Mouse (Mus musculus): ENCODE results near the gene Ntrk3.

DNA sequence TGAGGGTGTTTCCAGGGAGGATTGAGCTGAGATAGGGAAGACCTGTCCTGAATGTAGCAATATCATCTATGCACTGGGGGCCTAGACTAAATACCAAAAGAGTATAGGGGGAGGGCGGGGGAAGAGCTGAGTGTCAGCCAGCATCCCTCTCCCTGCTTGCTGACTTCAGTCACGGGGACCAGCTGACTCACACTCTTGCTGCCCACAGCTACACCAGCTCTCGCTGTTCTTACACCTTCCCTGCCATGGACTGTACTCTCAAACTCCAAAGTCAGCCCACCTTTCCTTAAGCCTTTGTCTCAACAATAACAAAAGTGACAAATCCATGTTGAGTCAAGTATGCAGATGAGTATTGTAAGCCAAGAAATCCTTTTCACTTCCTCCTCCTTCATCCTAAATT is 136.0 kb downstream of the Ntrk3 start:
- TF ChIP-seq CTCF (IDR thresholded peaks at IDR 0.05; ENCODE audit: low read depth), result no peak
- no peak for TF ChIP-seq EP300 (optimal IDR thresholded peaks at IDR 0.05)
